In genomic region chr12:21261521-21261920, GRCm38 (mm10) we compare ENCODE assay signal across 9 mouse cellular contexts.
"Had no signal": no experiment of that assay in that cellular context is flagged by ENCODE, and none has a peak within 500 bp of the region (broad histone marks: within the 10 kb centered on the region; RNA-seq: fewer than 3 reads in every experiment).

No protein-coding gene starts in this region.

- H3K27ac ChIP-seq: kidney, embryonic 15.5 days; left cerebral cortex, adult 2 months; liver, embryonic 12.5 days; liver, embryonic 15.5 days; lung, embryonic 15.5 days; stomach, postnatal 0 days had no signal

- DNase-seq: kidney, adult 11 months; lung, adult 18-20 months; midbrain, embryonic 14.5 days had no signal

- H3K36me3 ChIP-seq: liver, embryonic 15.5 days had no signal

- H3K4me1 ChIP-seq: lung, embryonic 15.5 days had no signal

- H3K9me3 ChIP-seq: kidney, embryonic 15.5 days; liver, embryonic 12.5 days; liver, embryonic 15.5 days; lung, embryonic 15.5 days had no signal

- H3K4me3 ChIP-seq: kidney, embryonic 15.5 days; left cerebral cortex, adult 2 months; liver, embryonic 12.5 days; liver, embryonic 15.5 days; lung, embryonic 15.5 days had no signal

- H3K27me3 ChIP-seq: kidney, embryonic 15.5 days; liver, embryonic 12.5 days; liver, embryonic 15.5 days; lung, embryonic 15.5 days had no signal
